Mouse (Mus musculus) CH12.LX (cell line): ENCODE results near the gene Cacna1c. TPM values are rescaled to one million over a fixed set of nuclear protein-coding genes. Genes with fewer than 3 reads are reported as not detected.

Source experiments
- DNase-seq: peaks from one replicate; pipeline ENCODE4 v3.0.0-alpha.2; 2013; ENCODE audit errors: extremely low read depth
- H3K27ac ChIP-seq: 2 replicates; pipeline ENCODE4 v1.5.1; 2012; ENCODE audit warnings: low read depth, mild to moderate bottlenecking, control low read depth, moderate library complexity; ENCODE audit not compliant: insufficient read depth
- H3K27me3 ChIP-seq: replicated peaks from 2 replicates; pipeline ENCODE3; 2012; ENCODE audit warnings: inconsistent platforms
- H3K36me3 ChIP-seq, 2 experiments: replicated peaks in 1 of 2; 2 replicates each; pipeline versions ENCODE3 to v1.6.1; 2012; ENCODE audit warnings: inconsistent platforms in 1 of 2, low read length in 1 of 2, mild to moderate bottlenecking in 1 of 2, mixed read lengths in 1 of 2, moderate library complexity in 1 of 2; ENCODE audit not compliant: control insufficient read depth in 1 of 2, insufficient read depth in 1 of 2
- H3K4me1 ChIP-seq, 2 experiments: 2 replicates each; pipeline ENCODE4 v1.6.1; 2012; ENCODE audit warnings: inconsistent platforms in 1 of 2, moderate library complexity in 1 of 2; ENCODE audit not compliant: insufficient read depth in 2 of 2, control insufficient read depth in 1 of 2
- H3K4me2 ChIP-seq: 2 replicates; pipeline ENCODE4 v1.6.1; 2012; ENCODE audit warnings: low read depth, mild to moderate bottlenecking, control low read depth; ENCODE audit not compliant: poor library complexity, insufficient read depth, severe bottlenecking
- H3K4me3 ChIP-seq, 3 experiments: fragments of 150-350 bp in 1 of 3; sonication (generic) in 1 of 3; replicated peaks in 1 of 3; 2 replicates each; pipeline versions ENCODE3 to v1.5.1; 2011 to 2012; ENCODE audit warnings: low read depth in 2 of 3, low read length in 2 of 3, mild to moderate bottlenecking in 2 of 3, moderate library complexity in 2 of 3, control low read depth in 1 of 3, improper control_type of control experiment in 1 of 3, inconsistent platforms in 1 of 3, mixed read lengths in 1 of 3; ENCODE audit not compliant: poor library complexity in 1 of 3
- H3K79me2 ChIP-seq: replicated peaks from 2 replicates; pipeline ENCODE4 v1.6.1; 2012; ENCODE audit warnings: mild to moderate bottlenecking, moderate library complexity; ENCODE audit not compliant: control insufficient read depth, poor library complexity, insufficient read depth, severe bottlenecking; ENCODE audit errors: extremely low read depth
- H3K9ac ChIP-seq: 2 replicates; pipeline ENCODE4 v1.6.1; 2012; ENCODE audit warnings: low read depth, mild to moderate bottlenecking, control low read depth, moderate library complexity; ENCODE audit not compliant: insufficient read depth
- H3K9me3 ChIP-seq: replicated peaks from 2 replicates; pipeline ENCODE3; 2012; ENCODE audit warnings: low read length, inconsistent platforms, mixed read lengths
- E2F4 ChIP-seq: IDR thresholded peaks from 2 replicates; pipeline ENCODE4 v1.6.1; 2011; ENCODE audit warnings: low read depth, low read length, improper control_type of control experiment; ENCODE audit not compliant: insufficient replicate concordance
- ELF1 ChIP-seq: IDR thresholded peaks from 2 replicates; pipeline ENCODE4 v1.6.1; 2014; ENCODE audit warnings: low read depth, mild to moderate bottlenecking, inconsistent platforms, low read length, improper control_type of control experiment
- EP300 ChIP-seq: IDR thresholded peaks from 2 replicates; pipeline ENCODE4 v1.6.1; 2011; ENCODE audit warnings: low read length, improper control_type of control experiment
- ETS1 ChIP-seq: conservative IDR thresholded peaks from 2 replicates; pipeline ENCODE4 v1.6.1; 2012; ENCODE audit warnings: low read depth, mild to moderate bottlenecking, inconsistent platforms, low read length, improper control_type of control experiment, moderate library complexity
- GABPA ChIP-seq: IDR thresholded peaks from 2 replicates; pipeline ENCODE4 v1.6.1; 2012; ENCODE audit warnings: low read depth, low read length, improper control_type of control experiment, inconsistent platforms; ENCODE audit not compliant: insufficient replicate concordance
- IRF4 ChIP-seq: IDR thresholded peaks from 2 replicates; pipeline ENCODE4 v1.6.1; 2014; ENCODE audit warnings: low read depth, mild to moderate bottlenecking, inconsistent platforms, low read length, improper control_type of control experiment
- JUN ChIP-seq: IDR thresholded peaks from 2 replicates; pipeline ENCODE4 v1.6.1; 2011; ENCODE audit warnings: low read depth, mild to moderate bottlenecking, low read length, improper control_type of control experiment, moderate library complexity; ENCODE audit not compliant: insufficient read depth
- JUND ChIP-seq: conservative IDR thresholded peaks from 2 replicates; pipeline ENCODE4 v1.6.1; 2011; ENCODE audit warnings: low read depth, low read length, improper control_type of control experiment
- MAFK ChIP-seq: IDR thresholded peaks from 2 replicates; pipeline ENCODE4 v1.6.1; 2011; ENCODE audit warnings: low read length, improper control_type of control experiment; ENCODE audit not compliant: insufficient replicate concordance
- MAX ChIP-seq: IDR thresholded peaks from 2 replicates; pipeline ENCODE4 v1.6.1; 2011; ENCODE audit warnings: low read length, improper control_type of control experiment
- MAZ ChIP-seq: IDR thresholded peaks from 2 replicates; pipeline ENCODE4 v1.6.1; 2012; ENCODE audit warnings: low read depth, mild to moderate bottlenecking, inconsistent platforms, low read length, improper control_type of control experiment, moderate library complexity
- MEF2A ChIP-seq: IDR thresholded peaks from 2 replicates; pipeline ENCODE4 v1.6.1; 2014; ENCODE audit warnings: low read depth, mild to moderate bottlenecking, inconsistent platforms, low read length, improper control_type of control experiment, borderline replicate concordance
- MYC ChIP-seq: IDR thresholded peaks from 2 replicates; pipeline ENCODE4 v1.6.1; 2011; ENCODE audit warnings: low read depth, mild to moderate bottlenecking, improper control_type of control experiment, low read length
- NRF1 ChIP-seq: IDR thresholded peaks from 2 replicates; pipeline ENCODE4 v1.6.1; 2014; ENCODE audit warnings: low read depth, mild to moderate bottlenecking, inconsistent platforms, low read length, improper control_type of control experiment, moderate library complexity
- PAX5 ChIP-seq: IDR thresholded peaks from 2 replicates; pipeline ENCODE4 v1.6.1; 2012; ENCODE audit warnings: low read length, inconsistent platforms, mixed read lengths
- POLR2AphosphoS2 ChIP-seq: IDR thresholded peaks from 2 replicates; pipeline ENCODE4 v1.6.1; 2011; ENCODE audit warnings: low read depth, low read length, improper control_type of control experiment
- SIN3A ChIP-seq: IDR thresholded peaks from 2 replicates; pipeline ENCODE4 v1.6.1; 2012; ENCODE audit warnings: low read length, improper control_type of control experiment, inconsistent platforms
- ZMIZ1 ChIP-seq: IDR thresholded peaks from 2 replicates; pipeline ENCODE4 v1.6.1; 2012; ENCODE audit warnings: low read depth, mild to moderate bottlenecking, inconsistent platforms, low read length, improper control_type of control experiment
- ZNF384 ChIP-seq: IDR thresholded peaks from 2 replicates; pipeline ENCODE4 v1.6.1; 2012; ENCODE audit warnings: low read depth, low read length, improper control_type of control experiment, inconsistent platforms
- dilution Hi-C: fragments of 300-500 bp; cut with MboI; formaldehyde crosslinking; loops from 2 replicates; pipeline ENCODE4 v1.14.3; 2020; ENCODE audit warnings: low sequenced_read_pairs; ENCODE audit not compliant: extremely low pct_unique_long_range_greater_than_20kb, extremely low pct_ligation_motif_present
- in situ Hi-C: fragments of 300-500 bp; cut with MboI; formaldehyde crosslinking; loops from 3 replicates; pipeline ENCODE4 v1.14.3; 2019; ENCODE audit warnings: low sequenced_read_pairs, low pct_ligation_motif_present, low pct_unique_long_range_greater_than_20kb, mixed read lengths
- polyA plus RNA-seq: library from polyadenylated mRNA; unstranded; fragments of >175 nt; gene quantifications from 2 replicates; pipeline ENCODE4 v1.2.1, GENCODE M21; 2012; ENCODE audit warnings: low read depth; ENCODE audit not compliant: insufficient read length
- total RNA-seq, 2 experiments: library from RNA; depleted of rRNA; stranded (reverse); fragments of 300-350 nt in 1 of 2; fragments of >200 nt in 1 of 2; gene quantifications; 2 replicates each; pipeline ENCODE4 v1.2.3; 2012 to 2014

The Cacna1c gene
- total and polyA plus RNA-seq, 3 experiments = 0.04 TPM; not detected in 2

- no peak for DNase-seq
- Histone ChIP-seq H3K36me3 (no peaks in the 10 kb centered on the region), H3K27me3 (peaks cover 56% of the 10 kb centered on the region), H3K4me3 (no peak overlapping the region), H3K4me2 (no peak overlapping the region), H3K9me3 (peaks cover 21% of the 10 kb centered on the region), H3K4me1 (no peaks in the 10 kb centered on the region), H3K79me2 (no peaks in the 10 kb centered on the region), H3K27ac (no peak overlapping the region), H3K9ac (no peak overlapping the region)
- dilution Hi-C loops = no loop called here
- TF ChIP-seq ZNF384 (no peak), JUN (no peak), IRF4 (no peak), PAX5 (no peak), NRF1 (no peak), GABPA (no peak), MEF2A (no peak), ETS1 (no peak)
- in situ Hi-C loops = loop anchor here (10.0 to 25.0 kb wide), 2 partner anchors 171 to 474 kb away; no protein-coding TSS in a partner anchor
Measured at GRCm38 (mm10) chr6:119108466-119109394, 87.5 kb downstream of the Cacna1c start.

GRCm38 (mm10) chr6:119107856-119108465 is 88.3 kb downstream of the Cacna1c start:
- in situ Hi-C loops = loop anchor here (10.0 to 25.0 kb wide), 2 partner anchors 171 to 473 kb away; no protein-coding TSS in a partner anchor
- H3K36me3 ChIP-seq = no peaks in the 10 kb centered on the region
- H3K4me1 ChIP-seq = no peaks in the 10 kb centered on the region
- DNase-seq = no peak
- H3K27ac ChIP-seq = no peak overlapping the region
- no peaks in the 10 kb centered on the region for H3K79me2 ChIP-seq
- no peak for TF ChIP-seq JUND
- TF ChIP-seq IRF4 = no peak
- TF ChIP-seq ELF1 = no peak
- TF ChIP-seq SIN3A = no peak
- no peak for TF ChIP-seq MAZ
- no peak for TF ChIP-seq ZMIZ1
- TF ChIP-seq EP300 = no peak
- no peak for TF ChIP-seq MAFK
- no peak for TF ChIP-seq POLR2AphosphoS2
- no peak for TF ChIP-seq MAX
- TF ChIP-seq MYC = no peak
- no peak for TF ChIP-seq E2F4
- H3K9me3 ChIP-seq = peaks cover 21% of the 10 kb centered on the region
- dilution Hi-C loops = no loop called here
- H3K9ac ChIP-seq = no peak overlapping the region
- no peak overlapping the region for H3K4me3 ChIP-seq
- H3K4me2 ChIP-seq = no peak overlapping the region
- H3K27me3 ChIP-seq = peaks cover 53% of the 10 kb centered on the region
